Mouse (Mus musculus): ENCODE measurements around the gene Cby1. TPM values are rescaled to one million over a fixed set of nuclear protein-coding genes. Genes with fewer than 3 reads are reported as not detected.
A peak's percentile ranks its signal among the peaks of the same experiment; 100 is the strongest.
"Not testable (repeated sequence)": the region's sequence is repeated elsewhere in the genome, so short reads cannot be mapped to it uniquely, and the experiment has no call there.

Cby1 gene
- total RNA-seq, 2 experiments from 2014 or later: 43.5 to 56.1 TPM

DNA sequence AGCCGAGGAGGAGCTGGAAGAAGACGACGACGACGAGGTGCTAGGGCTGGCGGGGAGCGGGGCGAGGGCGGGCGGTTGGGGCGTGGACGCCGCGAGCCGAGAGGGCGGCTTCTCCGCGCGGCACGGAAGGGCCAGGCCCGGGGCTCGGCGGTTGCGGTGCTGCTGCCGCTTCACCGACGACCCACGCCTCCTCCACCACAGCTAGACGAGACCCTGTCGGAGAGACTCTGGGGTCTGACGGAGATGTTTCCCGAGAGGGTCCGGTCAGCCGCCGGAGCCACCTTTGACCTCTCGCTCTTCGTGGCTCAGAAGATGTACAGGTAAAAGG lies 11.9 kb downstream of the Cby1 start:
- intact Hi-C loops (cut with DNase I): loop anchor here (2.0 kb wide), 1 partner anchor 16 kb away; the partner anchor contains the start of gene Josd1
- no peak for DNase-seq (ENCODE audit: low spot score in 2 of 2)

DNA sequence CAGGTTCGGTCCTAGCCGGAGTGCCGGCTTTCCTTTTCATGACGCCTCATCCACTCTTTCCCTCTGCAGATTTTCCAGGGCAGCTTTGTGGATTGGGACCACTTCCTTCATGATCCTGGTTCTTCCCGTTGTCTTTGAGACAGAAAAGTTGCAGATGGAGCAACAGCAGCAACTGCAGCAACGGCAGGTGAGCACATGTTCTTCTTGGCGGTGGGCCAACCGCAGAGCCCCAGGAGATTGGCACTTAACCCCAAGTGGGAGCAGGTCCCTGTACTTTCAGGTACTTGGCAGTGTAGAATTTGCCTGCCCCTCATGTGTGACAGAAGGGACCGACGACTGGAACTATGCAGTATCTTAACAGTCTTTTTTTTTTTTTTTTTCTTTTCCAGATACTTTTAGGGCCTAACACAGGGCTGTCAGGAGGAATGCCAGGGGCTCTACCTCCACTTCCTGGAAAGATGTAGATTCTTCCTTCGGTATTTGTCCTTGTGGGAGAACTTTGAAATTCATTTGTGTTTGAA lies 12.9 kb downstream of the Cby1 start:
- intact Hi-C loops (cut with DNase I): loop anchor here (2.0 kb wide), 1 partner anchor 15 kb away; the partner anchor contains the start of gene Josd1
- not testable (repeated sequence) for DNase-seq (ENCODE audit: low spot score in 2 of 2)

DNA sequence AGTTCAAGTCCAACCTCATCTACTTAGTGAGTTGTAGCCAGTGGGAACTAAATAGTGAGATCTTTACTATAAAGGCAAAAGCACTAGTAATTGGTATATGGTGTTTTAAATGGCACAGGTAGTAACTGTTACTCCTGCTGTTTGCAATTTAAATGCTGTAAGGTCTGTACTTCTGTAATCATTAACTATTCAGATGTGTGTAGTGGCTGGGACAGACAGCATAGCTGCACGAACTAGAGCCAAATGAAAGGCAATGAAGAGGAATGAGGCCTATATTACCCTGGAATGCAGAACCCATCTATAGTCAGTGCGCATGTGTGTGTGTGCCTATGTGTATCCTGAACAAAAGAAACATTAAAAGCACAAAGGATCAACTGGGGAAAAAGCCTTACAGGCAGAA lies 18.9 kb downstream of the Cby1 start:
- intact Hi-C loops (cut with DNase I): no loop called here
- no peak for DNase-seq (ENCODE audit: low spot score in 2 of 2)

DNA sequence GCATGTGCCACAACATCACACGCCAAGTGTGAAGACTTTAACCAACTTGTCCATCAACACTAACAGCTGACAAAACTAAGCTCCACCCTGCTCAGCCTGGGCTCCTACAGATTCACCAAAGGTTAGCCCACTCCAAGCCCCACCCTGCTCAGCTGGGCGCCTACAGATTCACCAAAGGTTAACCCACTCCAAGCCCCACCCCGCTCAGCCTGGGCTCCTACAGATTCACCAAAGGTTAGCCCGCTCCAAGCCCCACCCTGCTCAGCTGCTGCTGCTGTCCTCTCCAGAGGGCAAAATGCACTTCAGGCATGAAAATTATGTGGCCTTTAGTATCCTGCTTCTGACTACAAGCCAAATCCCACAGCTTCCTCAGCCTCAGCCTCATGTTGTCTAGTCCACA lies 23.0 kb downstream of the Cby1 start:
- DNase-seq (ENCODE audit: low spot score in 2 of 2): no peak
- intact Hi-C loops (cut with DNase I): no loop called here

GRCm38 (mm10) chr15:79683146-79683545 lies 24.1 kb downstream of the Cby1 start:
- no peak for DNase-seq (ENCODE audit: low spot score in 2 of 2)
- intact Hi-C loops (cut with DNase I): no loop called here

- intact Hi-C loops (cut with DNase I): no loop called here
- peak in 1 of 2 experiments; percentile 36 for DNase-seq (ENCODE audit: low spot score in 2 of 2)
Measured at GRCm38 (mm10) chr15:79683707-79684465, 24.9 kb downstream of the Cby1 start.

DNA sequence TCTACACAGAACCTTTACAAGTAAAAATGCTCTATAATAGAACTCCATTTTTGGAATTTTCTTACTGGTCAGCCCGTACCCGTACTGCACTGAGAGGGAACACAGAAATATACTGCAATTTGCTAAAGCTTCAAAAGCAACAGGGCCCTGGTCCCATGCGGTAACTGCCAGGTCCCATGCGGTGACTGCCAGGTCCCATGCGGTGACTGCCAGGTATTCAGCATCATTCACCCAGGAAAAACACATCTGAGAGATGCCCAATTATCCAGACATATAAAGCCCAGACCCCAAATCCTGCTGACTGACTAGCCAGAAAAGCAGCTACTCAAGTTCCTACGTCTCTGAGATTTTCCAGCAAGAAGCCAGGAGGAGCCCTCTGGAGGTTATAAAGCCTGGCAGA lies 25.6 kb downstream of the Cby1 start:
- DNase-seq (ENCODE audit: low spot score in 2 of 2): no peak
- intact Hi-C loops (cut with DNase I): no loop called here

GRCm38 (mm10) chr15:79685141-79685641 lies 26.2 kb downstream of the Cby1 start:
- intact Hi-C loops (cut with DNase I): no loop called here
- no peak for DNase-seq (ENCODE audit: low spot score in 2 of 2)

DNA sequence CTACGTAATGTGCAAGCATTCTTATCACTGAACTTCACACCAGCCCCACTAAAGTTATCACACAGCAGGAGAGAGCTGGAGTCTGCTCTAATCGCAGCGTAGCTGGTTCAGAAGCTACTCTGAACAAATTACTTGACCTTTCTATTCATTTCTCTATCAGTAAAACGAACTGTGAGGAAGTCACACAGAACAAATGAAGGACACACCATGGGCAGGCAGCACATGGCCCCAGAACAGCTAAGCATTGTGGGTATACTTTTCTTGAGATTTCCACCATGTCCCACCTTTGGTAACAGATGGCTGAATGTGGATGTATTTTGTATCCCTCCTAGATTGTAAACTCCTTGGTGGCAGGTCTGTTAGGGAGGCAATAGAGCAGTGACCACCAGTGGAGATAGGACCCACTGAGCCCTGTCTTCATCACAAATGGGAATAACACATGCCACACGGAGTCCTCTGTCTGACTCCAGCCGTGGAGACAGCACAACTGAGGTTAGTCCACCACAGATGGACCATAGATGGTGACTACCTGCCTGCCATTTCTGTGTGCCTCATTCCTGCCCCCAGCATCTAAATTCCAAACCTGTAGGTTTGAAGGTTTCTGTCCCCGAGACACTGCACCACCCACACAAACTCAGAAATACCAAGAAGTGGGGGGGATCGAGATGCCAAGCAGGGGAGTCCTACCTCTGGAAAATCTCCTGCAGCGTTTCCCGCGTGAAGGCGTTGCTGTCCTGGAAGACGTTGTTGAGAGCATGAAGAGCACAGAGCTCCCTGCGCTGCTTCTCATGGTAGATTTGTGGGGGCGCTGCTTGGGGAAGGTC lies 27.3 kb downstream of the Cby1 start:
- intact Hi-C loops (cut with DNase I): loop anchor here (2.0 kb wide), 1 partner anchor 15 kb away; the partner anchor contains the start of gene Tomm22
- DNase-seq (ENCODE audit: low spot score in 2 of 2): peak in 1 of 2 experiments; percentile 31

DNA sequence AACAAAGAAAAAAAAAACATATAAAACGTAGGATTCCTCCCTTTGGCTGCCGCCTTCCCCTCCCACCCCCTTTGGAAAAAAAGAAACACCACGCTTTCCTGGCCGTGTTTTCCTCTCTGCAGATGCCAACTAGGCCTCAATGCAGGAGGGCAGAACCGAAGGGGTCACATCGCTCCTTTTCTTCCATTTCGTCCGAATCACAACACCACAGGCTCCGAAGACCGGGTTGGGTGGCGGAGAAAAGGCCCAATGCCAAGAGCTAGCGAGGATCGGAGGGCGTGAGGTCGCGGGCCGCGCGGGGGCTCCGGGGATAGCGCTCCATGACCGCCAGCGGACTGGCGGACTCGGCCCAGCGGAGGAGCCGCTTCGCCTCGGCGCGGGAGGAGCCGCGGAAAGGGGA lies 28.2 kb downstream of the Cby1 start:
- intact Hi-C loops (cut with DNase I): loop anchor here (2.0 kb wide), 1 partner anchor 16 kb away; the partner anchor contains the start of gene Tomm22

GRCm38 (mm10) chr15:79687646-79688267 lies 28.8 kb downstream of the Cby1 start, which contains the start of gene Josd1:
Gene Josd1 (minus strand): TSS chr15:79687919.
- peak; percentile 96 to 98 for DNase-seq (ENCODE audit: low spot score in 2 of 2)
- intact Hi-C loops (cut with DNase I): loop anchor here (2.0 kb wide), 1 partner anchor 17 kb away; the partner anchor contains the start of gene Tomm22

More for the DNA sequence above, 28.2 kb downstream of the Cby1 start:
- peak in 1 of 2 experiments; percentile 61 for DNase-seq (ENCODE audit: low spot score in 2 of 2)

DNA sequence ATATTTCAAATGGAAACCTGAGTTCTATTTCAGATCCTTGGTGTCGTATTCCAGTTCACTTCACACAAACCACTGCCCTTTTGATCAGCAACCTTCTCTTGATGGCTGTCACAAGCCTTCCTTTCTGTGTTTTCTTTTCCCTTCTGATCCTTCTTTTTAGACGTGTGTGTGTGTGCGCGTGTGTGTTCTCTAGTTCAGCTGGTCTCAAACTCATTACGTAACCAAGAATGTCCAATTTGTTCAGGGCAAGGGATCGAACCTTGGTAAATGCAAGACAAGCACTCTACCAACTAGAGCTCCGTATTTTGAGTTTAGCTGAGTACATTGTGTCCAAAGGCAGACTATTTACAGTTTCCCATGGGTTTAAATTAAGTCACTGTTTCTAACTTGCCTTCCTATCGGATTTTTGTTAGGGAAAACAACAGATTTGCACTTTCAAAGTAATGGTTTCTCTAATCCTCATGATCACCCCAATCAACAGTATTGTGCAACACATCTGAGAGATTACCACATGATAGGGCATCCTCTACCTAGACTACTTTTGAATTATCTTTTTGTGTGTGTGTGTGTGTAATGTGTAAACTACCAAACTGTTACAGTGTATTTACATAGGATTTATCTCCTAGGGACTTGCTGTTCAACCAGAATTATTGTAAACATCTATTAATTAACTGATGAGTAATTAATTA lies 29.4 kb downstream of the Cby1 start:
- no peak for DNase-seq (ENCODE audit: low spot score in 2 of 2)
- intact Hi-C loops (cut with DNase I): no loop called here

GRCm38 (mm10) chr15:79689662-79690425 lies 30.8 kb downstream of the Cby1 start:
- intact Hi-C loops (cut with DNase I): no loop called here
- no peak for DNase-seq (ENCODE audit: low spot score in 2 of 2)

DNA sequence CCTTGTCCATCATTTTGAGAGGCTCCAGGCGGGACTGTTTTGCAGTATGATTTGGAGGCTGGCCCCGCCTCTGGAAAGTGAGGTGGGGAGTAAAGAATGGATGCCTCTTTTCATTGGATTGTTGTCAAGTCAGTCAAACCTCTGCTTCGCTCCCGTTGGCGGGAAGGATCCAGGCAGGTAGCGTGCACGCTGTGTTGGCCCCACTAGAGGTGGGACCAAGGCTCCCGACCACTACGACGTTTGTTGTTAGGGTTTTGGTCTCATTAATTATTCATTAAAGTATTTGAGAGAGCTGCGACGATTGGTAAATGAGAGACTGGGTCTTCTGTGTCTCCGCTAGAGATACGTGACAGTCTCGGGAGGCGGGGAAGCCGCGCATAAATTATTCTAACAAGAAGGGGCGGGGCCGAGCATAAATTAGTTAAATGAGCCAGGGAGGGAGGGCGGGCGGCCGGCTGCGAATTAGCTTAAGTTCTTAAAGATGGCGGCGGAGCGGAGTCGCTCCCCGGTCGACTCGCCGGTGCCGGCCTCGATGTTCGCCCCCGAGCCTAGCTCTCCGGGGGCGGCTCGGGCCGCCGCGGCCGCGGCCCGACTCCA lies 31.5 kb downstream of the Cby1 start, which contains the start of gene Gtpbp1:
Gene Gtpbp1 (plus strand): TSS at position 420 of the 597 bp plus-strand sequence.
- intact Hi-C loops (cut with DNase I): no loop called here
- peak; percentile 97 to 98 for DNase-seq (ENCODE audit: low spot score in 2 of 2)

GRCm38 (mm10) chr15:79691023-79691508 lies 32.1 kb downstream of the Cby1 start:
- peak in 1 of 2 experiments; percentile 66 for DNase-seq (ENCODE audit: low spot score in 2 of 2)
- intact Hi-C loops (cut with DNase I): no loop called here

- DNase-seq (ENCODE audit: low spot score in 2 of 2): no peak
- intact Hi-C loops (cut with DNase I): no loop called here
Measured at GRCm38 (mm10) chr15:79692334-79692733, 33.3 kb downstream of the Cby1 start.

- intact Hi-C loops (cut with DNase I): no loop called here
- DNase-seq (ENCODE audit: low spot score in 2 of 2): no peak
Measured at GRCm38 (mm10) chr15:79693740-79694139, 34.7 kb downstream of the Cby1 start.

DNA sequence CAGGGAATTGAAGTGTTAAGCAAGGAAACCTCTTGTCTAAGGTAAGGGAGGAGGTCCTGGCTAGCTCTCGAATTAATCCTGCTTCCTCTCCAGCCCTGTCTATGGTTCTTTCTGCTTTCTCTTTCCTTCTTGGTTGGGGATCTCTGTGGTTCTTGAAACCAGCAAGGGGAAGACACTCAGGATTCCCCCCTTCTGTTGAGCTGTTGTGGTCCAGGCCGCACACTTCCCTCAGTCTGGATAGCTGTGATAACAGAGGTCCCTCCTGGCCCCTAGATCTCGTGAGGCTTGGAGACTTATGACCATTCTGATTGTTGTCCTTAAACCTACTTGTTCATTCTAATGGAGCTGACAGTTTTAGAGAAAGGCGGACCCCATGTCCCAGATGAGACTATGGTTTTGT lies 35.5 kb downstream of the Cby1 start:
- DNase-seq (ENCODE audit: low spot score in 2 of 2): no peak
- intact Hi-C loops (cut with DNase I): no loop called here
